Mouse (Mus musculus) small intestine, adult 2 months (tissue): ENCODE results near the gene Gm29133. TPM values are rescaled to one million over a fixed set of nuclear protein-coding genes. Genes with fewer than 3 reads are reported as not detected.

Experiments
- H3K27ac ChIP-seq: fragments of 200-500 bp; 2 replicates; pipeline ENCODE4 v1.5.1; 2012; ENCODE audit warnings: low read depth, low read length, control low read depth, inconsistent platforms; ENCODE audit not compliant: insufficient read depth
- H3K27me3 ChIP-seq: fragments of 200-500 bp; 2 replicates; pipeline ENCODE4 v1.6.1; 2012; ENCODE audit warnings: mild to moderate bottlenecking, moderate library complexity, low read length, inconsistent platforms; ENCODE audit not compliant: control insufficient read depth, insufficient read depth
- H3K36me3 ChIP-seq: fragments of 200-500 bp; 2 replicates; pipeline ENCODE4 v1.6.1; 2012; ENCODE audit warnings: mild to moderate bottlenecking, low read length, control low read depth, inconsistent platforms; ENCODE audit not compliant: control insufficient read depth, insufficient read depth
- H3K4me1 ChIP-seq: fragments of 200-500 bp; 2 replicates; pipeline ENCODE4 v1.6.1; 2012; ENCODE audit warnings: low read length, inconsistent platforms, mixed read lengths; ENCODE audit not compliant: control insufficient read depth, insufficient read depth, insufficient read length
- H3K4me3 ChIP-seq: fragments of 200-500 bp; 2 replicates; pipeline ENCODE4 v1.5.1; 2012; ENCODE audit warnings: low read depth, mild to moderate bottlenecking, control low read depth, inconsistent platforms, low read length, moderate library complexity
- CTCF ChIP-seq: fragments of 200-500 bp; IDR thresholded peaks from 2 replicates; pipeline ENCODE4 v1.5.1; 2012; ENCODE audit warnings: low read depth, mild to moderate bottlenecking, control low read depth, inconsistent platforms, low read length, moderate library complexity, mixed read lengths; ENCODE audit not compliant: insufficient replicate concordance, insufficient read length; ENCODE audit errors: extremely low read depth
- POLR2A ChIP-seq: fragments of 200-500 bp; IDR thresholded peaks from 2 replicates; pipeline ENCODE4 v1.6.1; 2012; ENCODE audit warnings: low read depth, mild to moderate bottlenecking, control low read depth, inconsistent platforms, low read length, moderate library complexity
- WGBS: fragments of 180-500 bp; shearing (Covaris S2); methylation state at CpG from one replicate; pipeline ENCODE4 v1.1.7; 2018; 5-methylcytosine and 5-hydroxymethylcytosine counted together
- polyA plus RNA-seq: library from polyadenylated mRNA; depleted of rRNA; stranded (reverse); fragments of >200 nt; gene quantifications from 2 replicates; pipeline ENCODE4 v1.2.3, GENCODE M21; 2012; rRNA removed

Gm29133 gene
- polyA plus RNA-seq, result not detected in 2 replicates

GRCm38 (mm10) chr3:75747897-75748296, at the start of gene Gm29133:
Gm29133 (plus strand) TSS chr3:75748197.
- Histone ChIP-seq H3K36me3 (no peaks in the 10 kb centered on the region), H3K4me3 (no peak within 1 kb of the TSS), H3K27me3 (no peaks in the 10 kb centered on the region), H3K4me1 (no peaks in the 10 kb centered on the region; the same call in 1 of the 2 replicates), H3K27ac (no peak within 1 kb of the TSS)
- TF ChIP-seq CTCF (no peak), POLR2A (no peak)
- 65% methylated on average over 5 of the region's 5 CpGs for WGBS

- TF ChIP-seq CTCF (no peak), POLR2A (no peak)
- Histone ChIP-seq H3K36me3 (no peaks in the 10 kb centered on the region), H3K27me3 (no peaks in the 10 kb centered on the region), H3K4me1 (no peaks in the 10 kb centered on the region), H3K4me3 (no peak overlapping the region), H3K27ac (no peak overlapping the region)
- 77% methylated on average over 3 of the region's 3 CpGs for WGBS
Observed at GRCm38 (mm10) chr3:75699088-75699487, 48.9 kb upstream of the Gm29133 start.

- TF ChIP-seq POLR2A (no peak), CTCF (no peak)
- WGBS, result 78% methylated on average over 3 of the region's 3 CpGs
- no peak overlapping the region for H3K4me3 ChIP-seq
- no peaks in the 10 kb centered on the region for H3K4me1 ChIP-seq
- no peaks in the 10 kb centered on the region for H3K27me3 ChIP-seq
- no peaks in the 10 kb centered on the region for H3K36me3 ChIP-seq
- H3K27ac ChIP-seq, result no peak overlapping the region
Observed at GRCm38 (mm10) chr3:75701336-75701735, 46.7 kb upstream of the Gm29133 start.

DNA sequence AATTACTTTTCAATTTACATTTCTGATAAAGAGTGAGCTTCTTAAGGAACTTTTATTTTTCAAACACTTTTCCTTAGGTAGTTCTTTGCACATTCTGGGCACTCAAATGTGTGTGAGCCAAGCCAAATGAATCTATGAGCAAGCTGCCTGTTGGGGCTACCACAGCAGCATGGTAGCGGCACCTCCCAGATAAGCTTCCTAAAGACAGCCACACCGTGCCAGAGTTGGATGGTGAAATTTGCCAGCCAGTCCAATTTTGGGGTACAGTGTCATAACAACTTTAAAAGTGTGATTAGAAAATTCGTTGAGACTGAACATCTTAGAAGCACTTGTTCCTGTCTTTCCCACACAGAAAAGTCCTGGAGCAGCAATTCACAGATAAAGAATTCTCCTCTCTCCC, 41.5 kb upstream of the Gm29133 start:
- no peaks in the 10 kb centered on the region for H3K27me3 ChIP-seq
- H3K4me1 ChIP-seq, result no peaks in the 10 kb centered on the region
- 65% methylated on average over 3 of the region's 3 CpGs for WGBS
- no peak overlapping the region for H3K4me3 ChIP-seq
- no peak overlapping the region for H3K27ac ChIP-seq
- H3K36me3 ChIP-seq, result no peaks in the 10 kb centered on the region
- TF ChIP-seq POLR2A, result no peak
- TF ChIP-seq CTCF, result no peak

DNA sequence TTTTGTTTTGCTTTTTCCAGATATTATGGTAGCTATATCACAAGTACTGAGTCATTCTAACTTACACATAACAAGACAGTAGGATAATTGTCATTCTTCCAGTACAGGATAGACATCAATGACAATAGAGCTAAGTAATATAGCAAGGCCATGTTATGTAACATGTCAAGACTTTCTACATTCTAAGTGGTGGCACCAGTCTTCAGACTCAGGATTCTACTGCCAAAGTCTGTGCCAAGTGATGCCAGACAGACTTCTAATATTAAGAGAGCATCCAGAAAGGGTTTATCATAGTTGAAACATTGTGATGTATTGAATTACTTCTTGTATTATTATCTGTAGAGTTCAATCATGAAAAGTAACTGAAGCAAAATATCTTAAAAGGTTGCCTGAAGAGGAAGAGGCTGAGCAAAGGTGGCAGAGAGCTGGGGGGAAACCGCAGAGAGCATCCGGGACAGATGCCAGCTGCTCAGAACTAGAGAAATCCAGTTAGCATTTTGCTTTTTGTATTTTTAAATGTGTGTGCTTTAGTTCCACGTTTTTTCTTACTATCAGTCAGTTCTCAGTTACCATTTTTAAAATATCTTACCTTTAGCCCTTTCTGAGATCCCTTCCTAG, 34.2 kb upstream of the Gm29133 start:
- H3K27ac ChIP-seq, result no peak overlapping the region
- H3K4me1 ChIP-seq, result no peaks in the 10 kb centered on the region
- TF ChIP-seq POLR2A (no peak), CTCF (no peak)
- no peaks in the 10 kb centered on the region for H3K36me3 ChIP-seq
- H3K4me3 ChIP-seq, result no peak overlapping the region
- H3K27me3 ChIP-seq, result no peaks in the 10 kb centered on the region
- WGBS, result 65% methylated on average over 3 of the region's 3 CpGs

- Histone ChIP-seq H3K4me1 (no peaks in the 10 kb centered on the region), H3K4me3 (no peak overlapping the region), H3K27me3 (no peaks in the 10 kb centered on the region), H3K27ac (no peak overlapping the region), H3K36me3 (no peaks in the 10 kb centered on the region)
- TF ChIP-seq POLR2A (no peak), CTCF (no peak)
- 17% methylated on average over 2 of the region's 2 CpGs for WGBS
Observed at GRCm38 (mm10) chr3:75720663-75721062, 27.3 kb upstream of the Gm29133 start.

DNA sequence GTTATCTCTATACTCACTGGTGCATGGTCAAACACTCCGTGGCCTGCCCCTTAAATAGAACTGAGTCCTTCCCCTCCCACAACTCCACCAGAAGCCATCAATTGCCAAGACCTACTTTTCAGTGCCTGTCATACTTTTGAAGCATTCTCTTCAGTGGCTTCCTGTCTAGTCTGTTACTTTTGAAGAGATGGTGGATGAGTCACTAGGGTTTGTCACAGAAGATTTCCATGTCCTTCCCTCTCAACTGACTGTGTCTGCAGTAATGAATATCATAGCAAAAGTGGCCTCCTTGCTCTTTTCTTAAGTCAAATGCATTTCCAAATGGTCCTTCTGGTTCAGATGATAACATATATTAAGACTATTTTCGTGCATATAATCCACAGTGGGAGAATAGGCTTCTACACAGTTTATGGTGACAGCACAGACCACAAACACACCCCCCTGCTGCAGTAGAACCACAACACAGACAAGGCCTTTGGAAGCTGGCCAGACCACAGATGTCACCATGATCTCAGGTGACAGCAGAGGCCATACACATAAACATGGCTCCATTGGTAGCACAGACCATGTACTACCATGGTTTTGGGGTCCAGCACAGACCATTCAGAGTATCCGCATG, 16.9 kb upstream of the Gm29133 start:
- no peak for TF ChIP-seq CTCF
- no peak for TF ChIP-seq POLR2A
- H3K4me1 ChIP-seq, result no peaks in the 10 kb centered on the region
- no peaks in the 10 kb centered on the region for H3K27me3 ChIP-seq
- no peak overlapping the region for H3K27ac ChIP-seq
- no peaks in the 10 kb centered on the region for H3K36me3 ChIP-seq
- no peak overlapping the region for H3K4me3 ChIP-seq
- 69% methylated on average over 3 of the region's 3 CpGs for WGBS
